Mouse (Mus musculus) lung, postnatal 0 days (tissue): ENCODE measurements around the gene Abcb4.

Experiments used
- CTCF ChIP-seq: IDR thresholded peaks from 2 replicates; pipeline ENCODE4 v1.5.1; 2016; ENCODE audit warnings: antibody characterized with exemption, mild to moderate bottlenecking
- EP300 ChIP-seq: IDR thresholded peaks from 2 replicates; pipeline ENCODE4 v1.6.1; 2016; ENCODE audit warnings: antibody characterized with exemption, mild to moderate bottlenecking, control low read depth

GRCm38 (mm10) chr5:8972355-8972754 is 78.8 kb downstream of the Abcb4 start:
- TF ChIP-seq CTCF (no peak), EP300 (no peak)
